Mouse (Mus musculus): ENCODE measurements around the gene Stra6. TPM values are rescaled to one million over a fixed set of nuclear protein-coding genes. Genes with fewer than 3 reads are reported as not detected.

Stra6 gene
- polyA plus RNA-seq, 1 experiment from 2014 or later, result 21.8 TPM

DNA sequence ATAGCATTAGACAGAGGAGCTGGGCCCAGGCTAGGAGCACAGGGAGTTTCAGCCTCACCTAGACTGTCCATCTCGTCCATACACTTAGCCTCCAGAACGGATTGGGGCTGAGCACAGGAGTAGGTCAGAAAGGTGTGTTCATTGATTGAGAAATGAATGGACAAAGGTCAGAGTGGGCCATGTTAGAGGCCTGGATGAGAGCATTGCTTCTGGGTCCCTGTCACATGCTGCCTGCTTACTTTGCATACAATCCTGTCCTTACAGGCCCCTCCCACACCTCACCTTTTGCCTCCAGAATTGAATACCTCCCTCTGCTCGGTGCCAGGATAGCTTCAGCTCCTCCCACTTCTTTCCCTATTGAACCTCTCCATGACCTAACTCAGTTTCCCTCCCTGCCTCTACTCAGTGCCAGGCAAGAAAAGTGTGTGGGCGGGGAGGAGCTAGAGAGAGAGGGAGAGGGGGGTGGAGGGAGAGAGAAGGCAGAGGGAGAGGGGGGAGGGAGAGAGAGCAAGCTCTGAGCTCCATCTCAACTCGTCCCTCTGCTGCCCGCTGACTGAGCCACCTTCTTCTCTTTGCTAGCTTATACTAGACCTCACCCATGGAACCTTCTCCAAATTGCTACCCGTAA, 52.5 kb downstream of the Stra6 start:
- peak overlapping the region; percentile 76 for H3K27ac ChIP-seq (ENCODE audit: low read depth, low read length)
- no peak for DNase-seq (ENCODE audit: low spot score)
- WGBS, result 34% methylated on average over 7 of the region's 7 CpGs
- no peak for ATAC-seq (replicated peaks; ENCODE audit: low FRiP score)
- H3K4me1 ChIP-seq (replicated peaks; ENCODE audit: control insufficient read depth, insufficient read depth, low read length), result peaks cover 42% of the 10 kb centered on the region
- no peaks in the 10 kb centered on the region for H3K36me3 ChIP-seq (ENCODE audit: control insufficient read depth, insufficient read depth, low read length)
- peak overlapping the region; percentile 32; the same call in 1 of the 2 replicates for H3K9ac ChIP-seq (ENCODE audit: low read length)
- no peak overlapping the region for H3K4me2 ChIP-seq (ENCODE audit: low read depth, low read length, severe bottlenecking)
- H3K4me3 ChIP-seq (ENCODE audit: low read depth, low read length), result no peak overlapping the region
- H3K9me3 ChIP-seq (ENCODE audit: control insufficient read depth, low read length), result no peaks in the 10 kb centered on the region
- H3K27me3 ChIP-seq (ENCODE audit: control insufficient read depth, insufficient read depth, low read length), result peaks cover 7% of the 10 kb centered on the region

DNA sequence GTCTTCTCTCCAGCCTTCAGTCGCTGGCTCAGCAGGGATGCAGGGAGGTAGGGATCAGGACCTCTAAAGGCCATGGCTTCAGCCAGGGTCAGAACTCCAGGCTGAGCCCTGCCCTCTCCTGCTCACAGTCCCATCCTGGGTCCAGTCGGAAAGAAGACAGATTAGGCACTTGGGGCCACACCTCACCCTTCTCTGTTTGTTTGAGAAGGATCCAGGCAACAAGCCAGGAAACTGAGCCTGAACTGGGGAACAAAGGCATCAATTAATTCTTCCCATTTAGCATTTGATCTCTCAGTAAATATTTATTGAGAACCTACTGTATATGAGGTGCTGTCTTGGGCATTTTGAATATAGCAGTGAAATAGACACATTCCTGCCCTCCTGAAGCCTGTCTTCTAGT, 55.1 kb downstream of the Stra6 start, which contains the start of gene Ccdc33:
Gene Ccdc33 (minus strand): TSS at position 153 of the 400 bp plus-strand sequence.
- Histone ChIP-seq H3K4me2 (ENCODE audit: low read depth, low read length, severe bottlenecking) (no peak within 1 kb of the TSS), H3K4me3 (ENCODE audit: low read depth, low read length) (no peak within 1 kb of the TSS), H3K4me1 (replicated peaks; ENCODE audit: control insufficient read depth, insufficient read depth, low read length) (peaks cover 21% of the 10 kb centered on the region), H3K36me3 (ENCODE audit: control insufficient read depth, insufficient read depth, low read length) (no peaks in the 10 kb centered on the region), H3K27me3 (ENCODE audit: control insufficient read depth, insufficient read depth, low read length) (peaks cover 7% of the 10 kb centered on the region), H3K9ac (ENCODE audit: low read length) (no peak within 1 kb of the TSS), H3K9me3 (ENCODE audit: control insufficient read depth, low read length) (no peaks in the 10 kb centered on the region), H3K27ac (ENCODE audit: low read depth, low read length) (no peak within 1 kb of the TSS)
- DNase-seq (ENCODE audit: low spot score), result no peak
- WGBS, result 37% methylated on average over 2 of the region's 2 CpGs
- no peak for ATAC-seq (replicated peaks; ENCODE audit: low FRiP score)

- no peak overlapping the region for H3K4me2 ChIP-seq (ENCODE audit: low read depth, low read length, severe bottlenecking)
- 49% methylated on average over 3 of the region's 3 CpGs for WGBS
- no peak overlapping the region for H3K4me3 ChIP-seq (ENCODE audit: low read depth, low read length)
- no peaks in the 10 kb centered on the region for H3K27me3 ChIP-seq (ENCODE audit: control insufficient read depth, insufficient read depth, low read length)
- H3K36me3 ChIP-seq (ENCODE audit: control insufficient read depth, insufficient read depth, low read length), result no peaks in the 10 kb centered on the region
- peaks cover 14% of the 10 kb centered on the region; the same call in 1 of the 2 replicates for H3K4me1 ChIP-seq (replicated peaks; ENCODE audit: control insufficient read depth, insufficient read depth, low read length)
- ATAC-seq (replicated peaks; ENCODE audit: low FRiP score) (no peak), DNase-seq (ENCODE audit: low spot score) (no peak)
- H3K9ac ChIP-seq (ENCODE audit: low read length), result no peak overlapping the region
- H3K9me3 ChIP-seq (ENCODE audit: control insufficient read depth, low read length), result no peaks in the 10 kb centered on the region
- H3K27ac ChIP-seq (ENCODE audit: low read depth, low read length), result no peak overlapping the region
These were observed 61.5 kb downstream of the Stra6 start for GRCm38 (mm10) chr9:58125085-58125484.

DNA sequence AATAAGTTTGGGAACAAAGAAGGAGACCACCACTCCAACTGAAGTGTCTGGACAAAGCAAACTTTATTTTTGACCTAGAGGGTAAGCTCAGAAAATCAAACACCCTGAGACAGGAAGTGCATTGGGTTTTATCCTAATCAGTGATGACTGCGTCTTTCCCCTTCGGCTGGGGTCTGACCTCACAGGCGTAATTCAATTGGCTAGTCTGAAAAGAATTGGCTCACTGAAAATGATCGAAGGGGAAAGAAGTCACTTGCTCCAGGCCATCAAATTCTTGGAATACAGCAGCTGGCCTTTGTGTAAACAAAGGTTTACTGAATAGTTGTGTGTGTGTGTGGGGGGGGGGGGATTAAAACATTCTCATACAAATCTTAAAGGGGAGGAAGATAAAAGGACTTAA, 62.2 kb downstream of the Stra6 start:
- Histone ChIP-seq H3K27ac (ENCODE audit: low read depth, low read length) (no peak overlapping the region), H3K9me3 (ENCODE audit: control insufficient read depth, low read length) (no peaks in the 10 kb centered on the region), H3K4me3 (ENCODE audit: low read depth, low read length) (no peak overlapping the region), H3K36me3 (ENCODE audit: control insufficient read depth, insufficient read depth, low read length) (no peaks in the 10 kb centered on the region), H3K27me3 (ENCODE audit: control insufficient read depth, insufficient read depth, low read length) (no peaks in the 10 kb centered on the region; the same call in 1 of the 2 replicates), H3K4me2 (ENCODE audit: low read depth, low read length, severe bottlenecking) (no peak overlapping the region), H3K9ac (ENCODE audit: low read length) (no peak overlapping the region), H3K4me1 (replicated peaks; ENCODE audit: control insufficient read depth, insufficient read depth, low read length) (peaks cover 14% of the 10 kb centered on the region; the same call in 1 of the 2 replicates)
- DNase-seq (ENCODE audit: low spot score) (no peak), ATAC-seq (replicated peaks; ENCODE audit: low FRiP score) (no peak)
- WGBS, result 21% methylated on average over 4 of the region's 4 CpGs

DNA sequence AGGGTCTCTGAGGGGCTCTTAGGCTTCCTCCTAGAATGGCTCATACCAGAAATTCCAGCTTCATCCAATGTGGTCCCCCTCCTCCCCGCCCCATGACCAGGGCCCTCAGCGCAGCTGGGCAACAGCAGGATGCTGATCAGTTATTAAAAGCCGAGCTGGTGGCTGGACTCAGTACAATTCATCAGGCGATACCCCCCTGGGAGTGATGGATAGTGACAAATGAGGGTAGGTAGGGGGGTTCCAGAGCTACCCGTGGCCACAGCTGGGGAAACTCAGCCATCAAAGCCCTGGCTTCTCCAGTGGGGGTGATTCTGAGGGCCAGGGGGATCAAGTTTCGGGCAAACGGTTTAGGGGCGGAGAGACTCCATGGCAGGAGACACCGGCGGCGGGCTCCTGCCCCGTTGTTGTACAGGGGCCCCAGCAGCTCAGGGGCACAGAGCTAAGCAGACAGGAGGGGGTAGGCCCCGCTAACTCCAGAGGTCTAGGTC, 65.4 kb downstream of the Stra6 start:
- 2% methylated on average over 13 of the region's 13 CpGs for WGBS
- peak; percentile 12; the same call in 1 of the 2 replicates for ATAC-seq (replicated peaks; ENCODE audit: low FRiP score)
- Histone ChIP-seq H3K36me3 (ENCODE audit: control insufficient read depth, insufficient read depth, low read length) (no peaks in the 10 kb centered on the region), H3K27ac (ENCODE audit: low read depth, low read length) (peak overlapping the region; percentile 41; the same call in 1 of the 2 replicates), H3K27me3 (ENCODE audit: control insufficient read depth, insufficient read depth, low read length) (no peaks in the 10 kb centered on the region; the same call in 1 of the 2 replicates), H3K9me3 (ENCODE audit: control insufficient read depth, low read length) (no peaks in the 10 kb centered on the region), H3K4me2 (ENCODE audit: low read depth, low read length, severe bottlenecking) (peak overlapping the region; percentile 18), H3K4me1 (replicated peaks; ENCODE audit: control insufficient read depth, insufficient read depth, low read length) (peaks cover 23% of the 10 kb centered on the region), H3K9ac (ENCODE audit: low read length) (peak overlapping the region; percentile 49), H3K4me3 (ENCODE audit: low read depth, low read length) (no peak overlapping the region)
- no peak for DNase-seq (ENCODE audit: low spot score)

DNA sequence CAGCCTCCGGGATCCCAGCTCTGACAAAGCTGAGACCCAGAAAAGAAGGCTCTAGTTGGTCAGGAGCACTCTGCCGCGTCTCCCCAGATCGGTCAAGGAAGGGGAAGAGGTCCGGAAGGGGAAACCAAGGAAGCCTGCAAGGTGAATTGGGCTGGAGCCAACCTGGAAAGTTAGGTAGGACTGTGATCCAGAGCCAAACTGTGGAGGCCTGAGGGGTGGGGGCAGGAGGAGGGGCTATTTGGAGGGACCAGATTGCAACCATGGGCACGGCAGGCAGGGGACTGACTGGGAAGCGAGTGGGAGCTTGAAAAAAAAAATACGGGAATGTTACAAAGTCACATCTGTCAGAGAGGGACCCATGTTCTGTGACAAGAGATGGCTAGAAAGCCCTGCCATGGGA, 65.9 kb downstream of the Stra6 start:
- Histone ChIP-seq H3K4me2 (ENCODE audit: low read depth, low read length, severe bottlenecking) (peak overlapping the region; percentile 18), H3K27ac (ENCODE audit: low read depth, low read length) (0 out of 2 replicates have a peak overlapping the region, but pooled peaks have one; percentile 8), H3K27me3 (ENCODE audit: control insufficient read depth, insufficient read depth, low read length) (no peaks in the 10 kb centered on the region; the same call in 1 of the 2 replicates), H3K4me1 (replicated peaks; ENCODE audit: control insufficient read depth, insufficient read depth, low read length) (peaks cover 28% of the 10 kb centered on the region), H3K4me3 (ENCODE audit: low read depth, low read length) (no peak overlapping the region), H3K36me3 (ENCODE audit: control insufficient read depth, insufficient read depth, low read length) (no peaks in the 10 kb centered on the region), H3K9ac (ENCODE audit: low read length) (peak overlapping the region; percentile 49), H3K9me3 (ENCODE audit: control insufficient read depth, low read length) (no peaks in the 10 kb centered on the region)
- WGBS, result 19% methylated on average over 8 of the region's 8 CpGs
- no peak for DNase-seq (ENCODE audit: low spot score)
- no peak for ATAC-seq (replicated peaks; ENCODE audit: low FRiP score)

GRCm38 (mm10) chr9:58130909-58131308, 67.3 kb downstream of the Stra6 start:
- no peaks in the 10 kb centered on the region; the same call in 1 of the 2 replicates for H3K27me3 ChIP-seq (ENCODE audit: control insufficient read depth, insufficient read depth, low read length)
- H3K9me3 ChIP-seq (ENCODE audit: control insufficient read depth, low read length), result no peaks in the 10 kb centered on the region
- H3K27ac ChIP-seq (ENCODE audit: low read depth, low read length), result no peak overlapping the region
- WGBS, result 33% methylated on average over 3 of the region's 3 CpGs
- no peaks in the 10 kb centered on the region for H3K36me3 ChIP-seq (ENCODE audit: control insufficient read depth, insufficient read depth, low read length)
- no peak overlapping the region for H3K9ac ChIP-seq (ENCODE audit: low read length)
- ATAC-seq (replicated peaks; ENCODE audit: low FRiP score), result no peak
- no peak for DNase-seq (ENCODE audit: low spot score)
- H3K4me1 ChIP-seq (replicated peaks; ENCODE audit: control insufficient read depth, insufficient read depth, low read length), result peaks cover 27% of the 10 kb centered on the region
- no peak overlapping the region for H3K4me2 ChIP-seq (ENCODE audit: low read depth, low read length, severe bottlenecking)
- no peak overlapping the region for H3K4me3 ChIP-seq (ENCODE audit: low read depth, low read length)

DNA sequence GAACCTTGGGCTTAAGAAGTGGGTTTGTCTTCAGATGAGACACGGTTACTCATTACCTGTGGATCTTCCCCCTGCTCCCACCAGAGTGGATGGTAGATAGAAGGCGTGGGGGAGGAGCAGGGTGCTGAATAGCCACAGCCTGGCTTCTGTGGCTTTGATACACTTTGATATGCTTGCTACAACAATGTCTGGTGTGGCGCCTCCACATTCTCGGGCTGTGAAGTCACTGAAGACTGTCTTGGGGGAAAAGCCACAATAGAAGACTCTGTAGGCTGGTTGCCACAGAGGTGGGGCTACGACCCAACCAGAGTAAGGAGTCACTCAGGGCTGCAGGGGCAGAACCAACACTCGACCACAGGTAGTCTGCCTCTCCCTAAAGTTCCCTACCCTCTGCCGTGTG, 68.1 kb downstream of the Stra6 start:
- peaks cover 26% of the 10 kb centered on the region for H3K4me1 ChIP-seq (replicated peaks; ENCODE audit: control insufficient read depth, insufficient read depth, low read length)
- H3K4me3 ChIP-seq (ENCODE audit: low read depth, low read length), result no peak overlapping the region
- H3K36me3 ChIP-seq (ENCODE audit: control insufficient read depth, insufficient read depth, low read length), result no peaks in the 10 kb centered on the region
- ATAC-seq (replicated peaks; ENCODE audit: low FRiP score), result no peak
- H3K9ac ChIP-seq (ENCODE audit: low read length), result no peak overlapping the region
- no peak overlapping the region for H3K27ac ChIP-seq (ENCODE audit: low read depth, low read length)
- no peak overlapping the region for H3K4me2 ChIP-seq (ENCODE audit: low read depth, low read length, severe bottlenecking)
- DNase-seq (ENCODE audit: low spot score), result no peak
- no peaks in the 10 kb centered on the region; the same call in 1 of the 2 replicates for H3K27me3 ChIP-seq (ENCODE audit: control insufficient read depth, insufficient read depth, low read length)
- H3K9me3 ChIP-seq (ENCODE audit: control insufficient read depth, low read length), result no peaks in the 10 kb centered on the region
- 80% methylated on average over 7 of the region's 7 CpGs for WGBS
